Mouse (Mus musculus): ENCODE results near the gene Cfap61. TPM values are rescaled to one million over a fixed set of nuclear protein-coding genes. Genes with fewer than 3 reads are reported as not detected.

The Cfap61 gene
- total and polyA plus RNA-seq, 3 experiments = 0.22 TPM; not detected in 2

- peaks cover 11% of the 10 kb centered on the region for H3K9me3 ChIP-seq (replicated peaks)
- H3K4me1 ChIP-seq (ENCODE audit: insufficient read depth, low read depth, low read length) = no peaks in the 10 kb centered on the region
- H3K4me3 ChIP-seq (ENCODE audit: low read depth, low read length) = no peak overlapping the region
- no peak for TF ChIP-seq POLR2AphosphoS5 (IDR thresholded peaks at IDR 0.05; ENCODE audit: insufficient replicate concordance, low read depth, low read length)
- TF ChIP-seq GATA2 (IDR thresholded peaks at IDR 0.05; ENCODE audit: borderline replicate concordance, low read depth, low read length) = no peak
- TF ChIP-seq GATA1 (IDR thresholded peaks at IDR 0.05; ENCODE audit: borderline replicate concordance, low read length) = no peak
- TF ChIP-seq CTCF (IDR thresholded peaks at IDR 0.05; ENCODE audit: low read depth, low read length) = no peak
- no peak for TF ChIP-seq TAL1 (conservative IDR thresholded peaks at IDR 0.05; ENCODE audit: low read depth, low read length)
- H3K36me3 ChIP-seq (replicated peaks) = no peaks in the 10 kb centered on the region
- ATAC-seq (ENCODE audit: extremely low read depth, insufficient number of reproducible peaks, low FRiP score, poor library complexity, severe bottlenecking) (no peak), DNase-seq (ENCODE audit: low spot score) (no peak)
- no peaks in the 10 kb centered on the region for H3K27me3 ChIP-seq (ENCODE audit: insufficient read depth, low read length)
These were observed 263.4 kb downstream of the Cfap61 start for GRCm38 (mm10) chr2:146197947-146198346.

- DNase-seq (ENCODE audit: low spot score) (no peak), ATAC-seq (ENCODE audit: extremely low read depth, insufficient number of reproducible peaks, low FRiP score, poor library complexity, severe bottlenecking) (no peak)
- Histone ChIP-seq H3K27me3 (ENCODE audit: insufficient read depth, low read length) (no peaks in the 10 kb centered on the region), H3K4me3 (ENCODE audit: low read depth, low read length) (no peak overlapping the region), H3K36me3 (replicated peaks) (no peaks in the 10 kb centered on the region), H3K9me3 (replicated peaks) (0 out of 2 replicates have a peak, but pooled peaks cover 2% of the 10 kb centered on the region), H3K4me1 (ENCODE audit: insufficient read depth, low read depth, low read length) (no peaks in the 10 kb centered on the region)
- no peak for TF ChIP-seq GATA1 (IDR thresholded peaks at IDR 0.05; ENCODE audit: borderline replicate concordance, low read length)
These were observed 276.4 kb downstream of the Cfap61 start for GRCm38 (mm10) chr2:146210968-146211367.

- DNase-seq (ENCODE audit: low spot score) (peak; percentile 12), ATAC-seq (ENCODE audit: extremely low read depth, insufficient number of reproducible peaks, low FRiP score, poor library complexity, severe bottlenecking) (peak; percentile 26; the same call in 1 of the 2 replicates)
- H3K36me3 ChIP-seq (replicated peaks) = no peaks in the 10 kb centered on the region
- 0 out of 2 replicates have a peak, but pooled peaks have one; percentile 12 for TF ChIP-seq CTCF (IDR thresholded peaks at IDR 0.05; ENCODE audit: low read depth, low read length)
- TF ChIP-seq TAL1 (conservative IDR thresholded peaks at IDR 0.05; ENCODE audit: low read depth, low read length) = no peak
- TF ChIP-seq GATA2 (IDR thresholded peaks at IDR 0.05; ENCODE audit: borderline replicate concordance, low read depth, low read length) = no peak
- peaks cover 21% of the 10 kb centered on the region for H3K9me3 ChIP-seq (replicated peaks)
- no peaks in the 10 kb centered on the region for H3K4me1 ChIP-seq (ENCODE audit: insufficient read depth, low read depth, low read length)
- H3K27me3 ChIP-seq (ENCODE audit: insufficient read depth, low read length) = no peaks in the 10 kb centered on the region
- no peak overlapping the region for H3K4me3 ChIP-seq (ENCODE audit: low read depth, low read length)
These were observed 280.1 kb downstream of the Cfap61 start for GRCm38 (mm10) chr2:146214715-146215114.

GRCm38 (mm10) chr2:146216111-146217064 lies 281.8 kb downstream of the Cfap61 start:
- no peak for ATAC-seq (ENCODE audit: extremely low read depth, insufficient number of reproducible peaks, low FRiP score, poor library complexity, severe bottlenecking)
- H3K4me1 ChIP-seq (ENCODE audit: insufficient read depth, low read depth, low read length) = no peaks in the 10 kb centered on the region
- TF ChIP-seq POLR2AphosphoS5 (IDR thresholded peaks at IDR 0.05; ENCODE audit: insufficient replicate concordance, low read depth, low read length) = no peak
- no peak for TF ChIP-seq CTCF (IDR thresholded peaks at IDR 0.05; ENCODE audit: low read depth, low read length)
- no peak for TF ChIP-seq TAL1 (conservative IDR thresholded peaks at IDR 0.05; ENCODE audit: low read depth, low read length)
- TF ChIP-seq GATA2 (IDR thresholded peaks at IDR 0.05; ENCODE audit: borderline replicate concordance, low read depth, low read length) = no peak
- no peak for TF ChIP-seq GATA1 (IDR thresholded peaks at IDR 0.05; ENCODE audit: borderline replicate concordance, low read length)
- peaks cover 31% of the 10 kb centered on the region for H3K9me3 ChIP-seq (replicated peaks)
- DNase-seq (ENCODE audit: low spot score) = no peak
- no peak overlapping the region for H3K4me3 ChIP-seq (ENCODE audit: low read depth, low read length)
- no peaks in the 10 kb centered on the region; the same call in 1 of the 2 replicates for H3K27me3 ChIP-seq (ENCODE audit: insufficient read depth, low read length)
- no peaks in the 10 kb centered on the region for H3K36me3 ChIP-seq (replicated peaks)

- Histone ChIP-seq H3K36me3 (replicated peaks) (no peaks in the 10 kb centered on the region), H3K4me1 (ENCODE audit: insufficient read depth, low read depth, low read length) (no peaks in the 10 kb centered on the region), H3K27me3 (ENCODE audit: insufficient read depth, low read length) (no peaks in the 10 kb centered on the region; the same call in 1 of the 2 replicates), H3K9me3 (replicated peaks) (peaks cover 41% of the 10 kb centered on the region), H3K4me3 (ENCODE audit: low read depth, low read length) (no peak overlapping the region)
- TF ChIP-seq POLR2AphosphoS5 (IDR thresholded peaks at IDR 0.05; ENCODE audit: insufficient replicate concordance, low read depth, low read length) = no peak
- no peak for TF ChIP-seq GATA1 (IDR thresholded peaks at IDR 0.05; ENCODE audit: borderline replicate concordance, low read length)
- no peak for TF ChIP-seq CTCF (IDR thresholded peaks at IDR 0.05; ENCODE audit: low read depth, low read length)
- TF ChIP-seq TAL1 (conservative IDR thresholded peaks at IDR 0.05; ENCODE audit: low read depth, low read length) = no peak
- DNase-seq (ENCODE audit: low spot score) = no peak
- no peak for ATAC-seq (ENCODE audit: extremely low read depth, insufficient number of reproducible peaks, low FRiP score, poor library complexity, severe bottlenecking)
These were observed 282.8 kb downstream of the Cfap61 start for GRCm38 (mm10) chr2:146217227-146217980.

GRCm38 (mm10) chr2:146218161-146218691 lies 283.6 kb downstream of the Cfap61 start:
- H3K36me3 ChIP-seq (replicated peaks) = no peaks in the 10 kb centered on the region
- H3K4me1 ChIP-seq (ENCODE audit: insufficient read depth, low read depth, low read length) = no peaks in the 10 kb centered on the region
- no peaks in the 10 kb centered on the region; the same call in 1 of the 2 replicates for H3K27me3 ChIP-seq (ENCODE audit: insufficient read depth, low read length)
- H3K4me3 ChIP-seq (ENCODE audit: low read depth, low read length) = no peak overlapping the region
- DNase-seq (ENCODE audit: low spot score) (no peak), ATAC-seq (ENCODE audit: extremely low read depth, insufficient number of reproducible peaks, low FRiP score, poor library complexity, severe bottlenecking) (no peak)
- TF ChIP-seq GATA1 (IDR thresholded peaks at IDR 0.05; ENCODE audit: borderline replicate concordance, low read length) = no peak
- no peak for TF ChIP-seq TAL1 (conservative IDR thresholded peaks at IDR 0.05; ENCODE audit: low read depth, low read length)
- TF ChIP-seq POLR2AphosphoS5 (IDR thresholded peaks at IDR 0.05; ENCODE audit: insufficient replicate concordance, low read depth, low read length) = no peak
- TF ChIP-seq GATA2 (IDR thresholded peaks at IDR 0.05; ENCODE audit: borderline replicate concordance, low read depth, low read length) = no peak
- no peak for TF ChIP-seq CTCF (IDR thresholded peaks at IDR 0.05; ENCODE audit: low read depth, low read length)
- H3K9me3 ChIP-seq (replicated peaks) = peaks cover 50% of the 10 kb centered on the region
